Mouse (Mus musculus) testis, adult 2 months (tissue): Measurements from ENCODE around the gene Foxn3.

Experiments
- CTCF ChIP-seq: fragments of 200-500 bp; IDR thresholded peaks from 2 replicates; pipeline ENCODE4 v1.5.1; 2012; ENCODE audit warnings: low read depth, mild to moderate bottlenecking, inconsistent platforms, low read length, moderate library complexity; ENCODE audit not compliant: control insufficient read depth, insufficient read depth, insufficient replicate concordance
- POLR2A ChIP-seq: fragments of 200-500 bp; IDR thresholded peaks from 2 replicates; pipeline ENCODE4 v1.6.1; 2012; ENCODE audit warnings: low read depth, mild to moderate bottlenecking, inconsistent platforms, low read length, moderate library complexity; ENCODE audit not compliant: control insufficient read depth

- TF ChIP-seq CTCF (no peak), POLR2A (no peak)
These were observed 263.5 kb downstream of the Foxn3 start for GRCm38 (mm10) chr12:99299900-99300299.
